Mouse (Mus musculus) G1E (cell line): ENCODE data around the gene Ak4.

Source experiments
- CTCF ChIP-seq: IDR thresholded peaks from 2 replicates; pipeline ENCODE4 v1.5.1; 2012; ENCODE audit warnings: low read depth, low read length, inconsistent platforms, mixed read lengths
- TAL1 ChIP-seq: conservative IDR thresholded peaks from 2 replicates; pipeline ENCODE4 v1.6.1; 2012; ENCODE audit warnings: low read depth, low read length, inconsistent platforms, mixed read lengths

DNA sequence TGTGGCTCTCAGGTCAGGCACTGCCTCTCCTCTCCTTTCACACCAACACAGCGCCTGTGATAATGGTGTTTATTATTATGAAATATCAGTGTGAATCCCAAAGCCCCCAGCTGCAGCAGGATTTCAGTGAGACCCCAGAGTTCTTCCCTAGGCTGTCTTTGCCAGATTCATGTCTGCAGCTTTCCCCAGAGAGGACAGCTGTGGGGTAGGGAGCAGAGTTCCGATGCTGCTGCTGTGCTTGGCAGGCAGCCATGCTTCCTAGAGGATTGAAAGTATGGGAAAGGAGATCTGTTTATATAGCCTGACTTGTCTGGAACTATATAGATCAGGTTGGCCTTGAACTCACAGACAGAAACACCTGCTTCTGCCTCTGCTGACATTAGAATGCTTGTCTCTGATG is 43.0 kb downstream of the Ak4 start:
- TF ChIP-seq TAL1 (no peak), CTCF (no peak)
